Mouse (Mus musculus) CD4-positive, CD25-positive, alpha-beta regulatory T cell, adult 4 months (primary cell): Measurements from ENCODE around the gene H2-Q7. TPM values are rescaled to one million over a fixed set of nuclear protein-coding genes. Genes with fewer than 3 reads are reported as not detected.
"Not testable (repeated sequence)": the region's sequence is repeated elsewhere in the genome, so short reads cannot be mapped to it uniquely, and the experiment has no call there.

Experiments used
- ATAC-seq: one replicate; pipeline ENCODE4 v1.8.0; 2017
- polyA plus RNA-seq, 2 experiments: library from polyadenylated mRNA; unstranded; fragments of 100-300 nt; shearing (Covaris generic); gene quantifications; one replicate each; pipeline ENCODE4 v1.2.1; 2017

H2-Q7 gene
- polyA plus RNA-seq: 1,000 to 10,000 TPM; 1,046 to 1,058 TPM

- peak; percentile 96 for ATAC-seq
These were observed at the start of gene H2-Q7 for GRCm38 (mm10) chr17:35438885-35439284. TSS of gene H2-Q7 (plus strand) at chr17:35439155.

DNA sequence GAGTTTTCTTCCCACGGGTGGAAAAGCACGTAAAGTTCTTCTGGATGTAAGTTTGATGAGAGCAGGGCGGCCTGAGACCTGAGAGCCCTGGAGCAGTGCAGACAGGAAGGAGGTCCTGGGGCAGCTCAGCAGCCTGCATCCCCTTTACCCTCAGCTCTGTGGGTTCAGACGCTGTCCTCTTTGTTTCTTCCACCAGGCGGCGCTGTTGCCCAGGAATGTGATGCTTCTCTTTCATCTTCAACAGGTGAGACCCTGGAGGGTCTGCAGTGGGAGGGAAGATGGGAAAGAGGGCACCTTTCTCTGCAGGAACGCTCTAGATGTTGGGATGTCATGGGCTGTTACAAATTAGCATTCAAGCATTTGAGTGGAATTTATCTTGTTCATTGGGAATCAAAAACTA, 49.2 kb upstream of the H2-Q7 start:
- not testable (repeated sequence) for ATAC-seq

- ATAC-seq: not testable (repeated sequence)
These were observed 46.3 kb upstream of the H2-Q7 start for GRCm38 (mm10) chr17:35392671-35393070.

GRCm38 (mm10) chr17:35393864-35394800, 44.8 kb upstream of the H2-Q7 start:
- ATAC-seq: peak; percentile 96

DNA sequence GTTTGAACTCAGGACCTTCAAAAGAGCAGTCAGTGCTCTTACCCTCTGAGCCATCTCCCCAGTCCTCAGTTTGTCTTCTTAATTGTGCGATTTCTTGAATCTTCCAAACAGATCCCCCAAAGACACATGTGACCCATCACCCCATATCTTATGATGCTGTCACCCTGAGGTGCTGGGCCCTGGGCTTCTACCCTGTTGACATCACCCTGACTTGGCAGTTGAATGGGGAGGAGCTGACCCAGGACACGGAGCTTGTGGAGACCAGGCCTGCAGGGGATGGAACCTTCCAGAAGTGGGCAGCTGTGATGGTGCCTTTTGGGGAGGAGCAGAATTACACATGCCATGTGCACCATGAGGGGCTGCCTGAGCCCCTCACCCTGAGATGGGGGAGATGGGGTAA, 42.0 kb upstream of the H2-Q7 start:
- ATAC-seq: not testable (repeated sequence)

DNA sequence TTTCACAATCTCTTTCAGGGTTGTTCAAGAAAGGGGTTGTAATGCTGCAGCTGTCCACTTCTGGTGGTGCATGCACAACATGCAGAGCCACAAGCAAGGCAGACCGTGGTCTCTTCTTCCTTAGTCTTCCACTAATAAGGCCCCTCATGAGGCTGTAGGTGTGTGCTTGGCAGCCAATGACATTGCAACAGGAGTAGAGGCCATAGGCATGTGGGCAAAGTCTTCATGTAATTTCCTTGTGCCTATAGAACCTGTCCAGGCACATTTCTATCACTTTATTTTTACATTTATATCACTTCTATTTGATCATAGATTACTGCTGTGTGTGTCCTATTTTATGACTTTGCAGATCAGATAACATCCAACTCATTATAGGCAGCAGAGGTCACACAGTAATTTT, 25.9 kb upstream of the H2-Q7 start:
- not testable (repeated sequence) for ATAC-seq

DNA sequence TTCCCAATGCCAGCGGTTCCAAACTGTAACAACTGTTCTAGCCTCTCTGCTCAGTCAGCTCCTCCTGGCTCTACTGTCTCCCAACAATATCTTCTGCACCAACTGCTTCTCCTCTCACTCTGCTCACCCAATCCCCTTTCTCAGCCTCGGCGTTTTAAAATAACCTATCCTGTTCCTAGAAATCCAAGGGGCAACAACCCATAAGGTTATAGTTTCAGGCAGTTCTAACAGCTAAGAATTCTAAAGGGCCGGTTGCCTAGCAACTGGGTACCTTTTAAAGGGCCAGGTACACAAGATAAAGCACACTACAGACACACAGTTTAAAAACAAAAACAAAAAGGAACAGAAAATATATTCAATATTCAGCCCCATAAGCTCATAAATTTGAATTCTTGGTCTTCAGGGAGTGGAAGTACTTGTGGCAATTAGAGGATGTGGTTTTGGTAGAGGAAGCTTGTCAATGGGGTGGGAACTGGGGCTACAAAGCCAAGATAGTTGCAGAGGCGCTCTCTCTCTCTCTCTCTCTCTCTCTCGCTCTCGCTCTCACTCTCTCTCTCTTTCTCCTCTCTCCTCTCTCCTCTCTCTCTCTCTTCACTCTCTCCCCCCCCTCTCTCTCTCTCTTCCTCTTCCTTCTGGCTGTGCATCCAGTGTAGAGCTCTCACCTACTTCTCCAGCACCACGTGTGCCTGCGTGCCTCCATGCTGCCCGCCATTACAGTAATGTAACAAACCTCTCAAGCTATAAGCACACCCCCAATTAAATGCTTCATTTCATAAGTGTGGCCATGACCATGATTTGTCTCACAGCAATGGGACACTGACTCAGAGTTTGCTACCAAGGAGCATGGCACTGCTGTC, 23.5 kb upstream of the H2-Q7 start:
- peak; percentile 94 for ATAC-seq

GRCm38 (mm10) chr17:35418772-35419171, 20.2 kb upstream of the H2-Q7 start:
- ATAC-seq: no peak

DNA sequence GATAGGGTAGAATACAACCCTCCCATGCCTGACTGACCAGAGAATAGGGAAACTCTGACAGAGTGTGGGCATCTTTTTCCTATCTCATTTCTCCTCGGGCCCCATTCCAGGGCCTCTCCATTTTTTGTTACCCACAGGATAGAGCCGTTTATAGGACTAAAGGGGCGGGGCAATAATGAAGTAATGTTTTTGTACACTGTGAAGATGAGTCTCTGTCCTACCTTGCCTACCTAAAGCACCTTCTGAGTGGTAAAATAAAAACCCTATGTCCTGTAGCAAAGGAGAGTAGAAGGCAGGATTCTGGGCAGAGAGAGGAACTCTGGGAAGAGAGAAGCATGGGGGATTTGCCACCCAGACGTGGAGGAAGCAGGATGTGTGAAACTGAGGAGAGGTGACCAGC, 19.4 kb upstream of the H2-Q7 start:
- not testable (repeated sequence) for ATAC-seq

- ATAC-seq: not testable (repeated sequence)
These were observed 18.6 kb upstream of the H2-Q7 start for GRCm38 (mm10) chr17:35420206-35420810.

GRCm38 (mm10) chr17:35421331-35421730, 17.6 kb upstream of the H2-Q7 start:
- ATAC-seq: not testable (repeated sequence)

GRCm38 (mm10) chr17:35422360-35422759, 16.6 kb upstream of the H2-Q7 start:
- ATAC-seq: not testable (repeated sequence)

- ATAC-seq: not testable (repeated sequence)
These were observed 15.7 kb upstream of the H2-Q7 start for GRCm38 (mm10) chr17:35423131-35423810.

- ATAC-seq: peak; percentile 4
These were observed 14.8 kb upstream of the H2-Q7 start for GRCm38 (mm10) chr17:35424106-35424505.

- peak; percentile 92 for ATAC-seq
These were observed 14.1 kb upstream of the H2-Q7 start, which contains the start of gene H2-Q6 for GRCm38 (mm10) chr17:35424624-35425416. TSS of gene H2-Q6 (plus strand) at chr17:35424850.

GRCm38 (mm10) chr17:35425474-35425873, 13.5 kb upstream of the H2-Q7 start:
- ATAC-seq: peak; percentile 12

GRCm38 (mm10) chr17:35428883-35429282, 10.1 kb upstream of the H2-Q7 start:
- ATAC-seq: not testable (repeated sequence)

DNA sequence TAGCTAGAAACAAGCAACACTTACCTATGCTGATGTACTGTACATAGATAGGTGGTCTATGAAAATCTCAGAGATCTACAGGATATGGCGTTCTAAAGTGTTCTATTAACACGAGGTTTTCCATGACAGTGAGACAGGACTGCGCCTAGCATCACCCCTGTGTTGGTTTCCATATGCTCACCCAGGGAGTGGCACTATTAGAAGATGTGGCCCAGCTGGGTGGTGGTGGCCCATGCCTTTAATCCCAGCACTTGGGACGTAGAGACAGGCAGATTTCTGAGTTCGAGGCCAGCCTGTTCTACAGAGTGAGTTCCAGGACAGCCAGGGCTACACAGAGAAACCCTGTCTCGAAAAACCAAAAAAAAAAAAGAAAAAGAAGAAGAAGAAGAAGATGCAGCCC, 8.3 kb upstream of the H2-Q7 start:
- ATAC-seq: not testable (repeated sequence)

DNA sequence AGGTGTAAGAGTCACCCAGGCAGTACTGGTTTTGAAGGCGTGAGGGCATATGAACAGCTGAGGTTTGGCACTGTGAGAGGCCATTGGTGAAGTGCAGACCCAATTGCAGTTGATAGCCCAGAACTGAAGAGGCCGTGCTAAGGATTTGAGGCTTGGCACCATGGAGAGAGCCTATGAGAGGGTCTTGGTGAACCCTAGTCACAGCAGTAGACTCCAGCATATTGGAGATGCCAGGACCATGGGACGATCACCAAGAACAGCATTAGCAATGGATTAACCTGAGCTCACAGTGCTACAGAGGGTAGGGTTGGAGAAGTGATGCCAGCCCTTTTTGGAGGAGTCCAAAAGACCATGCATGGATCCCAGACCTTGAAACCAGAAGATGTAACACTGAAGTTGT, 6.8 kb upstream of the H2-Q7 start:
- not testable (repeated sequence) for ATAC-seq

GRCm38 (mm10) chr17:35434836-35435235, 4.1 kb upstream of the H2-Q7 start:
- ATAC-seq: not testable (repeated sequence)

DNA sequence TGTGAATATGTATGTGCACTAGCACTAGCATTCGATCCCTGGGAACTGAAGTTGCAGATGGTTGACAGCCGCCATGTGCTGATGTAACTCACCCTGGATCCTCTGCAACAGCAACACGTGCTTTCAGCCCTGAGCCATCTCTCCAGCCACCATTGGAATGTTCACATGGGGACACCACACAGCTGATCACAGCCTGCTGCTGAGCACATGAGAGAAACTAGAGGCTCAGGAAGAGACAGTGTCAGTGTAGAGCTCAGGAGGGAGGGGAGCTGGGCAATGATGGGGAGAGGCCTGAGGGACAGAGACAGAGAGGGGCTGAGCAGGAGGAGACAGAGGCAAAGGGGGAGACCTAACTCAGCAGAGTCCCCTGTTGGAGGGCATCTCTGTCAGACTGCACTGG, 3.4 kb upstream of the H2-Q7 start:
- not testable (repeated sequence) for ATAC-seq
